Mouse (Mus musculus): ENCODE data around the gene Elmod2.
"Not testable (repeated sequence)": the region's sequence is repeated elsewhere in the genome, so short reads cannot be mapped to it uniquely, and the experiment has no call there.

The Elmod2 gene

DNA sequence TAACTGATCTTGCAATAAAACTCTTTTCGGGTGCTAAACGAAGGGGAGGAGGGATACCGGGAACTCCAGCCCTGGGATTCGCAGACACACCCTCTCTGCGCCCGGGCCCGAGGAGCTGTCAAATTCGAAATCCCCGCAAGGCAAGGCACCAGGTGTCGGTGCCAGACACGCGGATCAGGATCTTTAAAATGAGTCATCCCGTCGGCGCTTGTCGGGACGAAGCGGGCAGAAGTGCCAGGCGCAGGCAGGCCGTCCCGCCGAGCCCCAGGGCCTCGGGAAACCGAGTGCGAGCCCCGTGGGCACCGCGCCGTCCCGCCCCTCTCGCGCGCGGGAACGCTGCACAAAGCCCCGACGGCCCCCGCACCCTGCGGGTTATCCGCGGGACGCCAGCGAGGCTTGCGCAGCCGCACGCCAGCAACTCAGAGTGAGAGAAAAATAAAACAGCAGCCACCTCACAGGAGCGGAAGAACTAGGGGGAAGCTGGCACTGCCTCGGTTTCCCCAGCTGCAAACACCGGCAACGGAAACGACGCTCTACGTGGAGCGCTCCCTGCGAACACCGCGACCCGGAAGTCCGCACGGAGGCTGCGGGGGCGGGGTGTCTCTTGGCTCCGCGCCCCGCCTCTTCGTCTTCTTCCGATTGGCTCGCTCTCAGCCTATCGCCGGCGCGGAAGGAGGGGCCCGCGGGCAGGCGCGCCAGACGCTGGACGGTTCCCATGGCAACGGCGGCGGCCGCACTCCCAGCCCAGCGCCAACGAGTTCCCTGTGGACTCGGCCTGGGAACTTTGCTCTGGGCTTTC is at the start of gene Elmod2:
Elmod2 (minus strand) TSS at position 588 of the 799 bp plus-strand sequence.
- peak; percentile 100 for DNase-seq

DNA sequence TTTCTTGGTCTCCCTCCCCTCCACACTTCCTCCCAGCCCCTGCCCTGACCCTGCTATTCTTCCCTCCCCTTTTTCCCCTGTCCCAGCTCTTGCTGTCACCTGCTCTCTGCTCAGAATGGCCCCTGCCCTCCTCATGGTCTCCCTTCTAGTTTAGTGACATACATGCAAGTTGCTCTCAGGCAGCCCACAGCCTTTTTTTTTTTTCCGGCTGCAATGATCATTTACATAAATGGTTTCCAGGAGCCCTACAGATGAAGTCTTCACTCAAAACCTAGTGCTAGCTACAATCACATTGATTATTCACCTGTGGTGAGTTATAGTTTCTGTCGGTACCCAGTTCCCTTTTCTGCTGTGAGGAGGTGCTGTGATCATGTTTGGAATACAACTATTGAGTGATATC is 48.7 kb upstream of the Elmod2 start:
- DNase-seq, result no peak

- DNase-seq, result no peak
Observed at GRCm38 (mm10) chr8:83380141-83380540, 47.9 kb upstream of the Elmod2 start.

- no peak for DNase-seq
Observed at GRCm38 (mm10) chr8:83377231-83377630, 44.9 kb upstream of the Elmod2 start.

DNA sequence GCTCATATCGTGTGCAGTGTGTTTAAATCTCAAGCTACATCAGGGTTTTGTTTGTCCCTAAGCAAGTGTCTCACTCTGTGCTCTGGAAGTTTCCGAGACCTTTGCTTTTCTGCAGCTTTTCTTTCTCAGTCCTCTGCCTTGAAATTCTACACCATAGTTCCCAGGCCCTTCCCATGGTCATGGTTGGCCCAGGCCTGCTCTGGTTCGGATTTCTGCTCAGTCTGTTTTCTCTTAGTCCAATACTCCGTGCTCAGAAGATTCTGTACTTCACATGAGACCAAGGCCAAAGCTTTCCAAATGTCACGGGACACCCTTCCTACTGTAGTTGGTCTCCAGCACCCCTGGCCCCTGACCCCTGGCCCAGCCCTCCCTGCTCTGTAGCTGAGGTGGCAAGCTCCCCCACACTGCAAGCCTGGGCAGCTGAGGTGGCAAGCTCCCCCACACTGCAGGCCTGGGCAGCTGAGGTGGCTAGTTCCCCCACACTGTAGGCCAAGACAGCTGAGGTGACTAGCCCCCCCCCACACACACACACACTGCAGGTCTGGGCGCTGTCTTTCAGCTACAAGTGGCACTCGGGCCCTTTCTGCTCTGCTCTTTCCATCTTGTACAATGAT is 31.0 kb upstream of the Elmod2 start:
- peak; percentile 6 for DNase-seq

GRCm38 (mm10) chr8:83351315-83351714 is 19.0 kb upstream of the Elmod2 start:
- DNase-seq, result no peak

DNA sequence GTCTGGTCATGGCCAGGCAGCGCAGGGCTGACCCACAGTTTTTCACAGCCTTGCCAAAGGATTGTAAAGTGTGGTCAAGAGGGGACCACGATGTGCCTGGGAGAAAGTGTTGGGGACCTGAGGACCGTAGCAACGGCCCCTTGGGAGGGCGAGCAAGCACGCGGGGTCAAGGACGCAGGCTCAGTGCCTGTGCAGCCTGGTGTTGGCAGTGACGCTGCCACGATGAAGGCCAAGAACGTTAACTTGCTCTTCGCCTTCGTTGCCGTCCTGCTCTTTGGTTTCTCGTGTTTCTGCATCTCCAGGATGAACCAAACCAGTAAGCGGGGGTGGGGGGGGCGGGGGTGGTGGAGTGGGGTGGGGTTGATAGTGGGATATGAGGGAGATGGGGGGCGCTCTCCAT is 16.0 kb upstream of the Elmod2 start, which contains the start of gene Mgat4d:
Mgat4d (plus strand) TSS at position 209 of the 400 bp plus-strand sequence.
- no peak for DNase-seq

DNA sequence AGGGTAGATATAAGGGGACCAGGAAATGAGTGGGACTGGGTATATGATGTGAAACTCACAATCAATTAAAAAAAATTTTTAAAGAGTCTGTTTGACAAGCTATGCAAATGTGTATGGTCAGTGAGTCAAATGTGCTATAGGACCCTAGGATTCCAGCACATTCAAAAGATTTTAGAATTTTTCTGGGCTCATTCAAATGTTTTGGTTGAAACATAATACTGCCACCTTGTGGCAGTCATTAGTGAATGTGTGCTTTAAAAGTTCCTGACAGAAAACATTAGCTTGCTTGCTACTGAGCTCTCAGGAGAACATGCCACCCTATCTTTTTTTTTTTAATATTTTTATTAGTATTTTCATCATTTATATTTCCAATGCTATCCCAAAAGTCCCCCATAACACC is 10.4 kb upstream of the Elmod2 start:
- DNase-seq, result peak; percentile 63

DNA sequence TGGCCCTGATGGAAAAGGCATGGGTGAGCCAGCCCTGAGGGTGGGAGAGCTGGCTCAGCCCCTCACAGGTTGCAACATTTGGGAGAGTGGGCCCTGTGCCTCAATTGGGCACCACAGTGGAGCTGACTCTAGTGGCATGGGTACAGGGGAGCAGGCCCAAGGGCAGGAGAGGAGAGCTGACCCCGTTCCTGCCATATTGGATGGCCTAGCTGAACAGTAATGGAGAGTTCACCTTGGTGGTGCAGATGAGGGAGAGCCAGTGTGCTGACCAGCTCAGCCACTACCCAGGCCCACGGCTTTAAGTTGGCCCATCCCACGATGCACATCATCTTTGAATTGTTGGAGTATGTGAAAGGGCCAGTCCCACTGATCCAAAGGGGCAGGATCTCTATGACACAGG is 9.8 kb upstream of the Elmod2 start:
- DNase-seq, result no peak

GRCm38 (mm10) chr8:83332864-83333263 is 578 bp upstream of the Elmod2 start:
- DNase-seq, result no peak

GRCm38 (mm10) chr8:83331567-83331898 is 753 bp downstream of the Elmod2 start:
- peak; percentile 51 for DNase-seq

GRCm38 (mm10) chr8:83327889-83328288 is 4.4 kb downstream of the Elmod2 start:
- no peak for DNase-seq

- DNase-seq, result no peak
Observed at GRCm38 (mm10) chr8:83323056-83323455, 9.2 kb downstream of the Elmod2 start.

DNA sequence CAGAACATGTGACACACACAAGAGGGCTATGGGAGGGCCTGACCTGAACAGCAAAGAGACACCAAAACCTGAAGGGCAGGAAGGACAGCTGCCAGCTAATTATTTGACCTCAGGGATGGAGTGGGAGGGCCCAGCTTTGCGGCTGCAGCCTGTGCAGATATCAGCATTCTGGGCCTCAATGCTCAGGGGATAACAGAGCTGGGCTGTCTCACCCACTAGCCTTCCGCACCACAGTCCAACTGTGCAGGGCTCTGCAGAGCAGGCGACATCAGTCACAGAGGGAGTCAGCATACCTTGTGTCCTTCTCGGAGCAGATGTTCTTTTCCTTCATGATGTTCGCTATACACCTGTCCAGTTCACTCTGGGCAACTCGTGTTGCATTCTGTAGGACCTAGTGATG is 9.9 kb downstream of the Elmod2 start:
- no peak for DNase-seq

- DNase-seq, result peak; percentile 27
Observed at GRCm38 (mm10) chr8:83320543-83320942, 11.7 kb downstream of the Elmod2 start.

DNA sequence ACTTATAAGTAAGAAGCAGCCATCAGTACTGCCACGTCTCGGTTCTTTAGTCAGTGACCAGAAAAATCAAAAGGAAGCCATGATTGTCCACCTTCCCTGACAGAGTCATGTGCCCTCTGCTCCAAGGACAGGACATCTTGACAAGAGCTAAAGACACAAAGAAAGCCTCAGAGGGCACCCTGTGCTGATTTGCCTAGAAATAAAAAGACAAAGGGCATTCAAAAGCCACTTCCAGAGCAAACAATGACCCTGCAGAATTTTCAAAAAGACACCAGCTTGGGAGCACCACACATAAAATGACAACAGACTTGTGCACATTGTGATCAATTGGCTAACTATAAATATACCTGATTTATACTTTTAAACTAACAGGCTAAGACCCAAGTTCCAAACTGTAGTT is 16.6 kb downstream of the Elmod2 start:
- no peak for DNase-seq

- not testable (repeated sequence) for DNase-seq
Observed at GRCm38 (mm10) chr8:83315084-83315483, 17.2 kb downstream of the Elmod2 start.

DNA sequence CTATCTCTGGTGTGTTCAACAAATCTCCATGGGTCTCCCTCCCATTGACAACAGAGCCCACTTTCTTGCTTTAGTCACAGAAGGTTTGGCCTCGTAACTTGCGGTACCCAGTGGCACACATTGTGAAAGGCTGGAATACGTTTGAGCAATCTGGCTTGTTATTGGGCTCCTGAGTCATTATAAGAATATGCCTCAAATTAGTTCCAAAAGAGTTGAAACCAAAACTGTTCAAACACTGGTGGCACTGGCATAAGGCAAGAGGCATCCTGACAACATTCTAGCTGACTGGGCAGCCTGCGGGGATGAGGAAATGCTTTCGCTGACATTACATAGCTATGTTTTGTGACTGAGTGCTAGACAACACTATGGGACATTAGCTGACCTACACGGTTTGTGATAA is 22.4 kb downstream of the Elmod2 start:
- no peak for DNase-seq

- no peak for DNase-seq
Observed at GRCm38 (mm10) chr8:83304946-83305345, 27.3 kb downstream of the Elmod2 start.

- no peak for DNase-seq
Observed at GRCm38 (mm10) chr8:83300135-83300534, 32.2 kb downstream of the Elmod2 start.

GRCm38 (mm10) chr8:83297375-83297774 is 34.9 kb downstream of the Elmod2 start:
- no peak for DNase-seq

- DNase-seq, result peak; percentile 18
Observed at GRCm38 (mm10) chr8:83290176-83290575, 42.1 kb downstream of the Elmod2 start, which contains the start of gene Ucp1. Gene Ucp1 (plus strand): TSS chr8:83290352.

DNA sequence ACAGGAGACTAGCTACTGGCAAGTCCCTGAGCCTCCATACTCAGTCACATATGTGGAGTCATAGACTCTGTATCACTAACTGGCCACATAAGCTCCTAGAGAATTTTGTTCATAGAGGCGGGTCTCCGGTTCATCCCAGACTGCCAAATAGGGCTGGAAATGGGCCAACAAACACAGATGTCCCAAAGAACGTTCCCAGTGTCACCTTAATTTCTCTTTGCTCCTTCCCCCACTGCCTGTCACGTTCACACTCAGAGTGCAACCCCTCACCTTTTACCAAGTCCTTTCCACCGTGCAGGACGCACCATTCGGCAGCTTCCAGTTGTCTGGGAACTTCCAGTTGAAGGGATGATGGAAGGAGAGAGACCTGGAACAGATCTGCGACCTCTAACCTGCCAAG is 46.9 kb downstream of the Elmod2 start:
- DNase-seq, result no peak

- no peak for DNase-seq
Observed at GRCm38 (mm10) chr8:83278431-83278830, 53.9 kb downstream of the Elmod2 start.

- peak; percentile 28 for DNase-seq
Observed at GRCm38 (mm10) chr8:83274470-83274869, 57.8 kb downstream of the Elmod2 start.
